Mouse (Mus musculus) c-Kit-positive CD71-negative TER-119-negative erythroid progenitor cells, embryonic 14.5 days (primary cell): ENCODE results near the gene Zfp202.
"Not testable (repeated sequence)": the region's sequence is repeated elsewhere in the genome, so short reads cannot be mapped to it uniquely, and the experiment has no call there.

Experiments used
- DNase-seq: peaks from one replicate; pipeline ENCODE4 v3.0.0-alpha.2; 2013; ENCODE audit warnings: low read depth

Gene Zfp202

DNA sequence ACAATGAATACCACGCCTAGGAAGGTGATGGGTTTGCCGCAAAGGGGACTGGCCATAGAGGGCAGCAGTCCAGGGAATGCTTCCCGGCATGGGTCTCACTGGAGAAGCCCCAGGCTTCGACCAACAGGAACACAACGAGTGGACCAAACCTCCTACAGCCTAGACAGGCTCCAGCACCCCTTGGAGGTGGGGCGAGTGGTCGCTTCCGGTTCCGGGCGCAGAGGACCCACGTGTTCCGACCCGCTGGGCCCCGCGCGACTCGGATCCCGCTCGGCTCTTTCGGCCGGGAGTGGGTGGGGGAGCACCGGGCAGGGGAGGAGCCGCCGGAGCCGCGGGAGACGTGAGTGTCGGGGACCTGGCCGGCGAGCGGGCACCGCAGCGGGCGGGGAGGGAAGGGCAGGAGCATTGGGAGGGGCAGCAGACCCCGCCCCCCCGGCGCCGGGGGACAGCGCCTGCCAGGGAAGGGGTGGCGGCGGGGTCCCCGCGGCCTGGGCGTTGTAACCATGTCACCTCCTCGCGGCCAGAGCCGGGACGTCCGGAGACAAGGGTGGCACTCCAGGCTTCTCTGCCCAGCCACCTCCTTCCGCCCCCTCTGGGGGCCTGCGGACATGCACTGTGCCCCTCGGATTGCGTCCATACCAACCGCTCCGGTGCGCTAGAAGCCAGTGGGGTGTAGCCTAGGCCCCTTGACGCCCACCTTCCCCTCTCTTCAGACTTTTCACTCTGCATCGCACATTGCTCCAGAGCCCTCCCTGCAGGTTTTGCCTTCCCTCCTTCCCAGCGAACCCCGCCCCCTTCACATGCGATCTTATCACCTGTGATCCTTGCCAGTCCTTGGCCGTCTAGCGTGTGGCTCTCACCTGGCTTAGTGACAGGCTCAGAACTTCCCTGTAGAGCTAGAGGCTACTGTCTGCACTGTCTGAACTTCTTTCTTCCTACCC lies at the start of gene Zfp202:
Gene Zfp202 (plus strand): TSS at position 219 of the 941 bp plus-strand sequence.
- peak; percentile 49 for DNase-seq

DNA sequence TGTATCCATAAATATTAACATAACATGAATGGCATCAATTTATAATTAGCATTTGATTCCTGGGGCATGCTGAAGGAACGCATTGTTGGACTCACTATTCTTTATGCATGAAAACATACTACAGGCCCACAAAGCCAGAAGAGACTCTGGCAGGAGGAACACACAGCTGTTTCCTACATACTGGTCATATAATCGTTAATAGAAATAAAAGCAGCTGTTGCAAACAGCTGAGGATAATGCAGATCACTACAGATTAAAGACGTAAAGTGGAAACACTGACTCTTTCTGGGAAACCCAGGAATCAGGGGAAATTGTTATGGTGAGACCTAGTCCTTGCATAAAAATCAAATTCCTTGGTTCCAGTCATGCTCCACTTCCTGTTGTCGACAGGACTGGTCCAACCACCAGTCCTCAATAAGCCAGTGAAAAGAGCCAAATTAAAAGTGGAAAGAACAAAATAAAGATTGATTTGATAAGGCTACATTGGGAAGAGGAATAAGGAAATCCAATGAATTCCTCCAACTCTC lies 36.9 kb upstream of the Zfp202 start:
- no peak for DNase-seq

DNA sequence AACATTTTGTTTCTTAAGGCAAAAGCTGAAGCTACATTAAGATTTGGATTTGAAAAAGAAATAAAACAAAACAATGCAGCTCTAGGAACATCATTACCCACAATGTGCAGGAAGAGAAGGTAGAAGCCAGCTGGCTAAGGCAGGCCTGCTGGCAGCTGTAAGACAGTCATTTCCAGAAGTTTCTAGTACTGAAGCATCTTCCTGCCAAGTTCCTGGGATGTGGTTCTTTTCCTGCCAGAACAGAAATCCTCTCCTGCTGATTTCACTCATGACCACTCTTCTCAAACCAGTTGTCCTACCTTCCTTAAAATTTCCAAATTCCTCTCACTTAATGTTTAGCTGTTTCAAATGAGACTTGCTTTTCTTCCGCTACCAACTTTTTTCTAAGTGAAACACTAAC lies 25.7 kb upstream of the Zfp202 start:
- DNase-seq, result no peak

DNA sequence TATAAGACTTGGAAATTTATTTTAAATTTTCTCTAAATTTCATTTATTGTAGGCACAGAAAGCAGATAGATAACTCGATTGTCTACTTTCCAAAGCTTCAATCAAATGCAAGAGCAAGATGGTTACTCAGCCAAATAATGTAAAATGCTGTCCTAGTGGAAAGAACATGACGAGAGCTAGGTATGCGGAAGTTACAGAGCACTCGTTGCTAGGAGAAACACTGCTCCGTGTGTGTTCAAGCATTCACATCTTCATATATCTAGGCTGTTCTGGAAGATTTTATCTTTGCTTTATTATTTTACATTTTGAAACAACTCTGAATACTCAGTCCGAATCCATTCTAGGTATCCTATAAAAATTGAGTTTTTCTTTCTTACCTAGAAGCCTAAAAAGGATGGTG lies 15.1 kb upstream of the Zfp202 start:
- no peak for DNase-seq

DNA sequence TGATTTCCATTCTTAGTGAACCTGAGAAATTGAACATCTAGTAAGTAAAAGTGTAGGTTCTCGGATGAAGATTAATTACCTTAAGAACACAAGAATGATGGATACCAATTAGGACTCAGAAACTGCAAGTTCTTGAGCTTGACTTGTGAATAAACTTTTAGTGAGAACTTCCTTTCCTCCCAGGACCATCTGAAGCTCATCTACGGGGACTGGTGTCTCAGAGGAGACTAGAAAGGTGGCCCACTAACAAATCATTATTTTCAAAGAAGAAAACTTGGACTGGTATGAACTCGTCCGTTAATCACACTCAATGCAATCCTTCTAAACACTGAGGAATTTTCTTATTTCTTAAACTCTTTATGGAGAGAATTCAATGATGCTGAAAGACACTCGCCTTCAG lies 11.5 kb upstream of the Zfp202 start, which contains the start of gene Olfr986:
Gene Olfr986 (plus strand): TSS at position 301 of the 400 bp plus-strand sequence.
- DNase-seq, result no peak

DNA sequence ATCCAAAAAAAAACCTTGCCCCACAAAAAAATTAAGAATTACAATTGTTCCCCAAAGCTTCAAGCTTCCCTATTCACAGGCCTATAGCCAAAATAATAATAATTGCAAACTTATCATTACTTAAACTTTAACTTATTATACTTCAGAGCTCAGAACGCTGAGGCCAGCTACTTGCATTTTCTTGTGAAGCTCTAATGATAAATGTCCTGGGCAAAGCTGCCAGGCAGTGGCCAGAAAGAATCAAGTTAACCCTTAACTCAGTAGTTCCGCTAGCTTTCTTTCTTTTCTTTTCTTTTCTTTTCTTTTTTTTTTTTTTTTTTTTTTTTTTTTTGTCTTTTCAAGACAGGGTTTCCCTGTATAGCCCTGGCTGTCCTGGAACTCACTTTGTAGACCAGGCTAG lies 7.0 kb upstream of the Zfp202 start:
- DNase-seq, result not testable (repeated sequence)

DNA sequence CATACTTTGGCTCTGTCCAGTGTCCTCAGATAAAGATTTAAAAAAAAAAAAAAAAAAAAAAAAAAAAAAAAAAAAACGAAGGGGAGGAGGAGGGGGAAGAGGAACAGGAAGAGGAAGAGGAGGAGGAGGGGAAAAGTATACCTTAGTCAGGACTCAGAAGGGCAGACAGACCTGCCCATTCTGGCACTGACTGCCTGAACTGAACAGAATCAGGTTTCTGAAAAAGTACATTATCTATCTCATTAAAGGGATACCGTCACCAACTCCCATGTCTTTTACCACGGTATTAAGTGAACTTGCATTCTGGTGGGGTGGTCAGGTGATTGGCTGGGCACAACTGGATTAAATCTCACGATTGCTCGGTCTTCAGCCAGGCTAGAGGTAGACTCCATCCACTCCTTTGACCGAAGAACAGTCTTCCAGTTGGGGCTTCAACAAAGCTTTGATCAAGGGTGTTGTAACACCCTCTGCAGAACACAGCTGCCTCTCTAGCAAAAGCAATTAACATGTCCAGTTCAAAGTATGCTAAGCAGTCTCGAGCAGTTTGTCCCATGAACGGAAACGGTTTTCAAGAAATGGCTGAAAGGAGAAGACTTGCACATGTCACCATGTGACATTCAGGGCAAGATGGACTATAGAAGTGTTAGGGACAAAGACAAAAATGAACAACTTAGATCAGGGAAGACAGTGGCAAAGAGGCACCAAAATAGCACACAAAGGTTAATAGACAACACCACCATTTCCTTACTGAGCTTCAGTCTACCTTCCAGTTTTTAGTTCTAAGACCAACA lies 835 bp upstream of the Zfp202 start:
- DNase-seq, result no peak

DNA sequence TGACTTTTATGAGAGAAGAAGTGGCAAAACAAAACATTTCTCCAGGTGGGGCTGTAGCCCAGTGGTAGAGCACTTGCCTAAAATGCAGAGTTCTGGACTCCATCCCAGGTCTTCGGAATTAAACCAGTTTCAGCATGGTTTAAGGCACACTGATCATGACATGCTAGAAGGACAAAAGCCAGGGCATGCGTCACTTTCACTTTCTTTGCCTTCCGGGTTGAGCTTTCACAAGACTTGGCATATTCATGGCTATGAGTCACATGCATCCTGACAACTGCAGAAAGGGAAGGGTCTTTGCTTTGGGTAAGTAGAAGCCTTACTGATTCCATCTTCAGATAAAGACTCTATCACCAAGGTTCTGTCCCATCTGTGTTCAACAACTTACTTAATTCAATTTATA lies 3.9 kb downstream of the Zfp202 start:
- DNase-seq, result no peak

DNA sequence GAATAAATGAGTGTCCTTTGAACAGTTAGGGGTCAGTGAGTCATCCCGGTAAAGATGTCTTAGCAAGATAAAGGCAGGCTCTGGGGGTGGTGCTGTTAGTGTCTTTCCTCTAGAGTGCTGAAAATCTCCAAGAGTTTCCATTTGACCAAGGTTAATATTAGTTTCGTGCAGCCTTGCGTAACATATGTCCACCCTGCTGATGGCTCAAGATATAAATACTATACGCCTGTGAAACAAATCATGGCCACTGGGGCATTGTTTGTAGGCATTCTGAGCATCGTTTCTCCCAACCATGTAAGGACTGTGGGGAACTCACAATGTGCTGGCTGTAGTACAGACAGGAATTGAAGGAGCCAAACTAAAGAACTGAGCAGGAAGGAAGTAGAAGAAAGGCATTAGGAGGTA lies 14.4 kb downstream of the Zfp202 start:
- no peak for DNase-seq

DNA sequence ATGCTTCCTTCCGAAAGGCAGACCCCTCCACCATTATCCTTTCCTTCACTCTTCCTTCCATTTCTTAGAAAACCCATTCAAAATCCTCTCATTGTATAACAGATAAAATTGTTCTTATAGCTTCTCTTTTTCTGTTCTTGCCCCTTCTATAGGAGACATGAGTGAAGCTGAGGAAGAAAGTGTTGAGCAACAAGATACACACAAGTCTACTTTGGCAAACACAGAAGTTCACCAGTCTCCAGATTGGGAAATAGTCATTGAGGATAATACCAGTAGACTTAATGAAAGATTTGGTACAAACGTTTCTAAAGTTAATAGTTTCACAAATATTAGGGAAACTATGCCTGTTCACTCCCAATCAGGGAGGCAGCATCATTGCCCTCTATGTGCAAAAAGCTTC lies 18.6 kb downstream of the Zfp202 start:
- DNase-seq, result no peak

DNA sequence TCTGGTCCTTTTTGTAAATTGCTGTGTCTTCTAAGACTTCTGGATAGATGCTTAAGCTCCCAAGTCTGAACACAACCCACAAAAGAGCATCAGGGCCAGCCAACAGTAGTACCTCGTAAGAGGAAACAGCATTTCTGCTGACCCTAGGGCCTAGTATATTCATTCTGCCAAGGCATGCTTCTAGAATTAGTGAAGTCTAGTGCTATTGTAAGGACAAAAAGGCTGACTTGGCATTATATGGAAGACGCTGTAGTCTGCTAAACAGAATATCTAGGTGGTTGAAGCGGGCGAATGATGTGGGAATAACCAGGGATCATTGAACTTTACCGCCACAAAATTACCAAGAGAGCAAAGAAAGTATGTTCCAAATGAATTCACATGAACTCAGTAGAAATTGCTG lies 21.9 kb downstream of the Zfp202 start:
- DNase-seq, result no peak

DNA sequence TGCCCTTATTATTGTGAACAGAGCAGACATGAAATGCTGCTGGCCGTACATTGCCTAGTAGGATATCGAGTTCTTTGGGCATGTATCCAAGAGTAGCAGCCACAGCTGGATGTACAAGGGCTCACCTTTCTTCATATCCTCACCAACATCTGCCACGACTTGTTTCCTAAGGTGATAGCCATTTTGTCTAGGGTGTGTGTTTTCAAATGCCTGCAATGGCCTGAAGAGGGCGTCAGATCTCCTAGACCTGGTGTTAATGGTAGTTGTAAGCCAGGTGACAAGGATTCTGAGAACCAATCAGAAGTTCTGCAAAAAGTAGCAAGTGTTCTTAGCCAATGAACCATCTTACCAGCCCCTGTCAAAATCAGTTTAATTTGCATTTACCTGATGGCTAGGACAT lies 24.5 kb downstream of the Zfp202 start:
- no peak for DNase-seq

DNA sequence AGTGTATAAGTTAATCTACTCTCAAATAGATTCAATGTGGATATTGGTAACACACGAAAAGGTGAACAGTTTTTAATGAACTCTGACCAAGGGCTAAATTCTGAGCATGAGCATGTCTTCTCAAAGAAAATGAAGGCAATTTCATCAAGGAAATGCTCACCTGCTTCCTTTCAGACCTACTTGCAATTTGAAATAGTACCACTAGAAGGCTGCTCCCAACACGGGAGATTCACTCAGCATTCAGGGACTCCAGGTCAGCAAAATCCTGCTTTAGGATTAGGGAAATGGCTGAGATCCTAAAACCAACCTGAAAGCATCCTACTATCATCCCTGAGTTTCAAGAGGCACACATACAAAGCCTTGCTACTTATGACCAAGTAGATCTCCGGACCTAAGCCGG lies 32.2 kb downstream of the Zfp202 start:
- no peak for DNase-seq

DNA sequence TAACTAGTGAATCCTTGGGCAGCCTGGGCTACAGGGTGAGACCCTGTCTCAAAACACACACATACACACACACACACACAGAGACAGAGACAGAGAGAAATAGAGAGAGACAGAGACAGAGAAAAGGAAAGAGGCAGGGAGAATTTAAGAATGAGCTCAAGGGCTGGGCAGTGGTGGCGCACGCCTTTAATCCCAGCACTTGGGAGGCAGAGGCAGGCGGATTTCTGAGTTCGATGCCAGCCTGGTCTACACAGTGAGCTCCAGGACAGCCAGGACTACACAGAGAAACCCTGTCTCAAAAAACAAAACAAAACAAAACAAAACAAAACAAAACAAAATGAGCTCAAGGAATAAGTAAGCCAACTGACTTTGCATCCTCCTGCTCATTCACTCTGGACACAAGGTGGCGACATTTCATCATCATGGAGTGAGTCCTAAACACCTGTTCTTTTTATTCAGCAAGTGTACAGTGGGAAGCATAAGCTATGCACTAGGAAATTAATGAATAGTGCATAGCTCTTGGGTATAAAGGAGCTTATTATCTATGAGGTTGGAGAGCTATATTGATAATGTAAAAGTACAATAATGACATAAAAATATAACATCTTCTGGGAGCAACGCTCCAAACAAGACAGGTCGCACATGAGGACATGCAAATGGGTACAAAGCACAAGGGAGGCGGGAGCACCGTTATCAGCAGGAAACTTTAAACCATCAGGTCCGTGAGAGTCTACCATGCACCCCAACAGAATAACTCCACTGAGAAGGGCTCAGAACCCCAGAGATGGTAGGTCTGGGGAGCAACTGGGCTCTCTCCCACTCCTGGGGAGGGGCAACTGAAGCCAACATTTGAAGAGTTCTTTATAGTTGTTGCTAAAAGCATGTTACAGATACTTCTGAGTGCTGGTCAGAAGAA lies 36.0 kb downstream of the Zfp202 start:
- peak; percentile 62 for DNase-seq

DNA sequence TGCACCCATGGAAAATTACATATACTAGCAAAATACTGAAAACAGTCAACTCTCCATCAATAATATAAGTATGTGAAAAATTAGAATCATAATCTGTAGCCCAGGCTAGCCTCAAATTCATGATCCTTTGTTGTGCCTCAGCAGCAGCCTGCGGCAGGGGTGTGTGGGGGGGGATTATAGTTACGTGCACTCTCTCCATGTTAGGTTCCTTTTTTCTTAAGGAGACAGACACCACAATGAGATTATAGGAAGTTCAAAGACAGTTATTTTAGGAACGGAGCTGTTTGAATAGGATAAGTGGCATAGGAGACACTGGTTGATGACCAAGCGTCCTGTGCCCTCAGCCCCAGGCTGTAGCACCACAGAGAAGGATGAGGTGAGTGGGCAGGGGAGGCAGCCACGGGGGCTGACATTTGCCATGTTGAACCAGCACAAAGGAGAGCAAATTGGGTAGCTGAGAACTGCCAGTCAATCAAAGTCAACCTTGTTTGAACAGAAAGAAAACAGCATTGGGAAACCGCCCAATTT lies 36.8 kb downstream of the Zfp202 start:
- no peak for DNase-seq

DNA sequence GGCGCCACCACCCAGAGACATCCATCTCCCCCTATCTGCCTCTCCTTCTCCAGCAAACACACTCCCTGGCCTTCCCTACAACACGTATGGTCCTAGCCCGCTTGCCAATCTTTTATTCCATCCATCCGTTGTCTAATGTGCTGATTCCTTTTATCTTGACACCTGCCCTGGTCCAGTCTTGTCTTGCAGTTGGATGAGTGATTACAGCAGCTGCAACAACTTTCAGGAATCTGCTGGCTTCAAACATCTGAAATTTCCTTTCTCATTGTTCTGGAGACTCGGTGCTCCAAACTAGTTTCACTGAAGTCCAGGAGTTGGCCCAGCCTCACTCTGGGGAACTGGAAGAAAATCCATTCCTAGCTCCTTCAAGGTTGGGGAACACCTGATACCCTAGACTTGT lies 37.4 kb downstream of the Zfp202 start:
- DNase-seq, result no peak

DNA sequence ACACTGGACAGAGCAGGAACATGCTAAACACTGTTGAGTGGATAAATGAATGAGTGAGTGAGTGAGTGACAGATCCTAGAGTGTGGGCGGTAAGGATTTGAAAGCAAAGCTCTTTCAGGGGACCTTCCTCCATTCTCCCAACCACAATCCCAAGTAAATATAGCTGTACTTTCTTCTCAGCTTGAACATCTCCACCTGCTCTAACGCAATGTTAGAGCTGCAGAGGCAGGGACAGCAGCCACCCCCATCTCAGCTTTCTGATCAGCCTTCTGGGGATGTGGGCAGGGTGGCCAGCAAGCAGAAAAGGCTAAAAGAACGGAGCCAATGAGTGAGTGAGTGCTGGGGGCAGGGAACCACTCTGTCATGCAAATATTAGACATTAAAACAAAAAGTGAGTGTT lies 38.9 kb downstream of the Zfp202 start:
- DNase-seq, result no peak

DNA sequence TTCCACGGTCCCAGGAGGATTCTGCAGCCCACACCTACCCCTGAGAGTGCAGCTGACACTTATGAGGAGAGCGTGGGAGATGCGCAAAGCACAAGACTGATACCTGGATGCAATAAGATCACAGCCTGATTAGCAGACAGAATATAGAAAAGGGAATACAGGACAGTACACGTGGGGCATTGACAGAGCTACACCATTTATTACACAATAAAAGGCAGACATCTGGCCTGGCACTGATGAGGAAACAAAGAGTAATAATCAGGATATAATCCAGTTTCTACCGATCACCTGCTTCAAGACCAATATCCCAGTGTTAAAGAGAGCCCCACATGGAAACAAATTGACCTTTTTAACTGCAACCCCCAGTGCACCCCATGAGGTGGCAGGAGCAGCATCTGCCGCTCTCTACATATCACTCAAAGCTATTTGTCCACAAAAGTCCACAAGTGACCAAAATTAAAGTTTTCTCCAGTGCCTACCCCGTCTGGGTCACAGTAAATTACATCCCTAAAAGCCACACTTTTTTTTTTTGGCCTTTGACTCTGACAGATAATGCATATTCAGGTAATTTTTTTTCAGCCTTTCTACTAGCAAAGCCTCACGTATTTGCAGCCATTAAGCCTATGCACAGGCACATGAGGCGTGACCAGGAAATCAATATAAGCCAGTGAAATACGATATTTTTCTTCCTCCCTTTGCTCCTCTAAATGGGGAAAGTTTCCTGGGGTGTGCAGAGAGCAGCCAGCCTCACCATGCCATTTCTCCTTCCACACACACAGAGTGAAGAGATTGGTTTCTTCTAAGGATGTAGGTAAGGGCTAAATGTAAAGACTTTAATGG lies 42.3 kb downstream of the Zfp202 start:
- no peak for DNase-seq

DNA sequence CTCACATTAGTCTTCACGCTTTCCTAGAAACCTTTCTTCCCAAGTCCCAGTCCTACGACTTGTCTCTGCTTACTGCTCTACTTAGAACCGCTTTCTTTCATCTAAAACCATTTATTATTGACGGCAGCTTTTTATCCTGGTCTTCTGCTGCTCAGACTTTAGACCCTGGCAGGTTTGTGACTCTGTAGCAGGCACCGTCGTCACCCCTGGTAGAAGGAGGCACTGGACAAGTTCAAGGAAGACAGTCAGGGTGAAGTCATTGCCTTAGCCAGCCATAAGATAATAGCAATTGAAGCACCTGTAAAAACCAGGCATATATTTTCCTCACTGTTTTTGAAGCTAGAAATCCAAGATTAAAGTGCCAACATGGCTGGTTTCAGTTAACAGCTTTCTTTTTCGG lies 43.1 kb downstream of the Zfp202 start:
- DNase-seq, result no peak

DNA sequence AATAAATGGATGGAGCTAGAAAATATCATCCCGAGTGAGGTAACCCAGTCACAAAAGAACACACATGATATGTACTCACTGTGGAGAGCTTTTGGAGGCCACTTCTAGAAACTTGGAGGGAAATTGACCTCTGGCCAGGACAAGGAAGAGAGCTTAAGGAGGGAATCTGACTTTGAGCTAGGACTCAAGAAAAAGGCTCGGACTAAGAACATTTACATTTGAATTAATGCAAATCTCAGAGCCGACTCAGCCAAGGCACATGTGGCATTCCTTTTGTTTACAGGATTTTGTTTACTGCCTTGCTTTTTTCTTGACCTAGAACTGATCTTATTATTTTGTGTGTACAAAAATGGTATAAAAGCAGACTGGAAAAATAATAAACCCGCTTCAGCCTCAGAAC lies 47.6 kb downstream of the Zfp202 start:
- no peak for DNase-seq

DNA sequence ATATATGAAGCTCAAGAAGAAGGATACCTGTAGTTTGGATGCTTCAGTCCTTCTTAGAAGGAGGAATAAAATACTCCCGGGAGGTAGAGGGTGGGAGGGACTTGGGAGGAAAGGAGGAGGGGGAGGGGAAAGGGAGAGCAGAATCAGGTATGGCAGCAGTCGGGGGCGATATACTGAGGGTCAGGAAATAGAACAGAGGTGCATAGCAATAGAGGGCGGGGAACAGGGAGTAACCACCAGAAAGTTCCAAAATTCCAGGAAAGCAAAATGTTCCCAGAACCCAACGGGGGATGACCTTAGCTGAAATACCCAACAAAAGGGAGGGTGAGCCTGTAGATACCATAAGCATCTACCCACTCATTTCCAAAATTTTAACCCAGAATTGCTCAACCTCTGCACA lies 48.2 kb downstream of the Zfp202 start:
- DNase-seq, result no peak
